Mouse (Mus musculus): ENCODE measurements around the gene Ebf1. TPM values are rescaled to one million over a fixed set of nuclear protein-coding genes. Genes with fewer than 3 reads are reported as not detected.

The Ebf1 gene
- polyA plus RNA-seq, 1 experiment from 2014 or later = 21.3 TPM

DNA sequence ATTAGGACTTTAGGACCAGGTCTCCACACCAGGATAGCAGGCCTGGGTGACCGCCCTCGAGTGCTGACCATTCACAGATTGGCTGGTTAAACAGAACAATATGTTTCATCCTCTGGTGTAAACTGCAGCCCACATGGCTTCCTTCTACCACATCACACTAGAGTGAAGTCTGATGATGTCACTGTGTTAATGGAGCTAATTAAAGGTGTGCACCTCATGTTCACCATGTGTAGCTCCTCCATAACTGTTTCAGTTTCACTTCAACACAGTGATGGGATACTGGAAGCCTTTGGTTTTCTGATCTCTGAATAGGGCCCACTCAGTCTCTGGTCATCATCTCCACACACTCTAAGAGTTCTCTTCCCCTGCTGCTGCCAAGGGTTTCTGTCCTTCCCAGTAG, 158.4 kb downstream of the Ebf1 start:
- peaks cover 39% of the 10 kb centered on the region for H3K27me3 ChIP-seq (ENCODE audit: control insufficient read depth, insufficient read depth, low read length)
- 79% methylated on average over 2 of the region's 2 CpGs for WGBS
- H3K9ac ChIP-seq (ENCODE audit: low read length) = no peak overlapping the region
- no peak overlapping the region for H3K4me2 ChIP-seq (ENCODE audit: low read depth, low read length, severe bottlenecking)
- H3K4me1 ChIP-seq (replicated peaks; ENCODE audit: control insufficient read depth, insufficient read depth, low read length) = peaks cover 8% of the 10 kb centered on the region; the same call in 1 of the 2 replicates
- ATAC-seq (replicated peaks; ENCODE audit: low FRiP score) (no peak), DNase-seq (ENCODE audit: low spot score) (no peak)
- no peak overlapping the region for H3K27ac ChIP-seq (ENCODE audit: low read depth, low read length)
- no peak overlapping the region for H3K4me3 ChIP-seq (ENCODE audit: low read depth, low read length)
- no peaks in the 10 kb centered on the region for H3K36me3 ChIP-seq (ENCODE audit: control insufficient read depth, insufficient read depth, low read length)
- no peaks in the 10 kb centered on the region for H3K9me3 ChIP-seq (ENCODE audit: control insufficient read depth, low read length)

GRCm38 (mm10) chr11:44776556-44776955, 159.4 kb downstream of the Ebf1 start:
- H3K36me3 ChIP-seq (ENCODE audit: control insufficient read depth, insufficient read depth, low read length) = no peaks in the 10 kb centered on the region
- ATAC-seq (replicated peaks; ENCODE audit: low FRiP score) (no peak), DNase-seq (ENCODE audit: low spot score) (no peak)
- H3K4me3 ChIP-seq (ENCODE audit: low read depth, low read length) = no peak overlapping the region
- 73% methylated on average over 2 of the region's 2 CpGs for WGBS
- H3K4me1 ChIP-seq (replicated peaks; ENCODE audit: control insufficient read depth, insufficient read depth, low read length) = peaks cover 8% of the 10 kb centered on the region; the same call in 1 of the 2 replicates
- peaks cover 44% of the 10 kb centered on the region for H3K27me3 ChIP-seq (ENCODE audit: control insufficient read depth, insufficient read depth, low read length)
- no peaks in the 10 kb centered on the region for H3K9me3 ChIP-seq (ENCODE audit: control insufficient read depth, low read length)
- H3K9ac ChIP-seq (ENCODE audit: low read length) = no peak overlapping the region
- no peak overlapping the region for H3K27ac ChIP-seq (ENCODE audit: low read depth, low read length)
- H3K4me2 ChIP-seq (ENCODE audit: low read depth, low read length, severe bottlenecking) = no peak overlapping the region

GRCm38 (mm10) chr11:44777331-44778310, 160.5 kb downstream of the Ebf1 start:
- Histone ChIP-seq H3K36me3 (ENCODE audit: control insufficient read depth, insufficient read depth, low read length) (no peaks in the 10 kb centered on the region), H3K27ac (ENCODE audit: low read depth, low read length) (no peak overlapping the region), H3K4me3 (ENCODE audit: low read depth, low read length) (no peak overlapping the region), H3K9ac (ENCODE audit: low read length) (no peak overlapping the region; the same call in 1 of the 2 replicates), H3K9me3 (ENCODE audit: control insufficient read depth, low read length) (no peaks in the 10 kb centered on the region), H3K4me1 (replicated peaks; ENCODE audit: control insufficient read depth, insufficient read depth, low read length) (peaks cover 8% of the 10 kb centered on the region; the same call in 1 of the 2 replicates), H3K27me3 (ENCODE audit: control insufficient read depth, insufficient read depth, low read length) (peaks cover 46% of the 10 kb centered on the region), H3K4me2 (ENCODE audit: low read depth, low read length, severe bottlenecking) (peak overlapping the region; percentile 8; the same call in 1 of the 2 replicates)
- 19% methylated on average over 16 of the region's 16 CpGs for WGBS
- ATAC-seq (replicated peaks; ENCODE audit: low FRiP score) (no peak), DNase-seq (ENCODE audit: low spot score) (no peak)

GRCm38 (mm10) chr11:44779030-44779429, 161.9 kb downstream of the Ebf1 start:
- Histone ChIP-seq H3K4me3 (ENCODE audit: low read depth, low read length) (no peak overlapping the region), H3K36me3 (ENCODE audit: control insufficient read depth, insufficient read depth, low read length) (no peaks in the 10 kb centered on the region), H3K9ac (ENCODE audit: low read length) (no peak overlapping the region), H3K9me3 (ENCODE audit: control insufficient read depth, low read length) (no peaks in the 10 kb centered on the region), H3K4me2 (ENCODE audit: low read depth, low read length, severe bottlenecking) (no peak overlapping the region), H3K27ac (ENCODE audit: low read depth, low read length) (no peak overlapping the region), H3K27me3 (ENCODE audit: control insufficient read depth, insufficient read depth, low read length) (peaks cover 60% of the 10 kb centered on the region), H3K4me1 (replicated peaks; ENCODE audit: control insufficient read depth, insufficient read depth, low read length) (peaks cover 8% of the 10 kb centered on the region; the same call in 1 of the 2 replicates)
- DNase-seq (ENCODE audit: low spot score) (no peak), ATAC-seq (replicated peaks; ENCODE audit: low FRiP score) (no peak)
- WGBS = 91% methylated on average over 1 of the region's 1 CpGs

GRCm38 (mm10) chr11:44784255-44785029, 167.3 kb downstream of the Ebf1 start:
- Histone ChIP-seq H3K4me1 (replicated peaks; ENCODE audit: control insufficient read depth, insufficient read depth, low read length) (peaks cover 2% of the 10 kb centered on the region; the same call in 1 of the 2 replicates), H3K9ac (ENCODE audit: low read length) (no peak overlapping the region), H3K9me3 (ENCODE audit: control insufficient read depth, low read length) (no peaks in the 10 kb centered on the region), H3K27me3 (ENCODE audit: control insufficient read depth, insufficient read depth, low read length) (peaks cover 66% of the 10 kb centered on the region), H3K27ac (ENCODE audit: low read depth, low read length) (no peak overlapping the region), H3K4me2 (ENCODE audit: low read depth, low read length, severe bottlenecking) (no peak overlapping the region), H3K4me3 (ENCODE audit: low read depth, low read length) (no peak overlapping the region), H3K36me3 (ENCODE audit: control insufficient read depth, insufficient read depth, low read length) (no peaks in the 10 kb centered on the region)
- no peak; the same call in 1 of the 2 replicates for ATAC-seq (replicated peaks; ENCODE audit: low FRiP score)
- 47% methylated on average over 14 of the region's 14 CpGs for WGBS
- DNase-seq (ENCODE audit: low spot score) = no peak

GRCm38 (mm10) chr11:44785063-44785462, 167.9 kb downstream of the Ebf1 start:
- H3K4me1 ChIP-seq (replicated peaks; ENCODE audit: control insufficient read depth, insufficient read depth, low read length) = peaks cover 2% of the 10 kb centered on the region; the same call in 1 of the 2 replicates
- no peaks in the 10 kb centered on the region for H3K36me3 ChIP-seq (ENCODE audit: control insufficient read depth, insufficient read depth, low read length)
- H3K27me3 ChIP-seq (ENCODE audit: control insufficient read depth, insufficient read depth, low read length) = peaks cover 67% of the 10 kb centered on the region
- no peak overlapping the region for H3K4me3 ChIP-seq (ENCODE audit: low read depth, low read length)
- DNase-seq (ENCODE audit: low spot score) = no peak
- 28% methylated on average over 7 of the region's 7 CpGs for WGBS
- H3K9ac ChIP-seq (ENCODE audit: low read length) = no peak overlapping the region
- no peaks in the 10 kb centered on the region for H3K9me3 ChIP-seq (ENCODE audit: control insufficient read depth, low read length)
- no peak overlapping the region for H3K27ac ChIP-seq (ENCODE audit: low read depth, low read length)
- no peak overlapping the region for H3K4me2 ChIP-seq (ENCODE audit: low read depth, low read length, severe bottlenecking)
- ATAC-seq (replicated peaks; ENCODE audit: low FRiP score) = peak; percentile 89

GRCm38 (mm10) chr11:44785479-44785878, 168.4 kb downstream of the Ebf1 start:
- WGBS = 22% methylated on average over 5 of the region's 5 CpGs
- peaks cover 67% of the 10 kb centered on the region for H3K27me3 ChIP-seq (ENCODE audit: control insufficient read depth, insufficient read depth, low read length)
- no peaks in the 10 kb centered on the region for H3K36me3 ChIP-seq (ENCODE audit: control insufficient read depth, insufficient read depth, low read length)
- DNase-seq (ENCODE audit: low spot score) (no peak), ATAC-seq (replicated peaks; ENCODE audit: low FRiP score) (peak; percentile 57)
- H3K4me3 ChIP-seq (ENCODE audit: low read depth, low read length) = no peak overlapping the region
- H3K9ac ChIP-seq (ENCODE audit: low read length) = no peak overlapping the region
- peaks cover 2% of the 10 kb centered on the region; the same call in 1 of the 2 replicates for H3K4me1 ChIP-seq (replicated peaks; ENCODE audit: control insufficient read depth, insufficient read depth, low read length)
- no peaks in the 10 kb centered on the region for H3K9me3 ChIP-seq (ENCODE audit: control insufficient read depth, low read length)
- no peak overlapping the region for H3K4me2 ChIP-seq (ENCODE audit: low read depth, low read length, severe bottlenecking)
- H3K27ac ChIP-seq (ENCODE audit: low read depth, low read length) = no peak overlapping the region

GRCm38 (mm10) chr11:44788003-44788402, 170.9 kb downstream of the Ebf1 start:
- no peak for DNase-seq (ENCODE audit: low spot score)
- H3K27ac ChIP-seq (ENCODE audit: low read depth, low read length) = no peak overlapping the region
- H3K9me3 ChIP-seq (ENCODE audit: control insufficient read depth, low read length) = no peaks in the 10 kb centered on the region
- no peaks in the 10 kb centered on the region for H3K36me3 ChIP-seq (ENCODE audit: control insufficient read depth, insufficient read depth, low read length)
- peaks cover 6% of the 10 kb centered on the region for H3K4me1 ChIP-seq (replicated peaks; ENCODE audit: control insufficient read depth, insufficient read depth, low read length)
- no peak overlapping the region for H3K9ac ChIP-seq (ENCODE audit: low read length)
- peaks cover 67% of the 10 kb centered on the region for H3K27me3 ChIP-seq (ENCODE audit: control insufficient read depth, insufficient read depth, low read length)
- H3K4me3 ChIP-seq (ENCODE audit: low read depth, low read length) = no peak overlapping the region
- H3K4me2 ChIP-seq (ENCODE audit: low read depth, low read length, severe bottlenecking) = no peak overlapping the region
- WGBS = 84% methylated on average over 1 of the region's 1 CpGs
- no peak for ATAC-seq (replicated peaks; ENCODE audit: low FRiP score)

Measured in forebrain, embryonic 11.5 days (tissue).